Mouse (Mus musculus): ENCODE results near the gene Tbc1d21. TPM values are rescaled to one million over a fixed set of nuclear protein-coding genes. Genes with fewer than 3 reads are reported as not detected.

Tbc1d21 gene
- polyA plus RNA-seq, 1 experiment from 2014 or later, result not detected

DNA sequence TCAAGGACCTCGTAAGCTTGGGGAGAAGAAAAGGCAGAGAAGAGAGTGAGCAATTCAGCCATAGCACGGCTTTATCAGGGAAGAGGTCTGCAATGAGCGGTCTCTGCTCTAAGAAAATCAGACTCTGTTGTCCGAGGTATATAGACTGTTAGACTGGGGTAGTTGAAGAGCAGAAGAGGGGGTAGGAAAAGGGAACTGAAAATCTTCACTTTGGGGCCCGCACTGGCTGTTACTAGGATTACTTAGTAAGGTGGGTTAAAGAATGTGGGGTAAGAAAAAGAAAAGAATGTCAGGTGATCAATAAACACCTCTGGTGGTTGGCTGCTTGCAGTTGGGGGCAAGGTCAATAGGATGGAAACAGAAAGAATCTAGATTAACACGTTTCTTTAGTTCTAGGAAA, 17.0 kb downstream of the Tbc1d21 start:
- H3K27me3 ChIP-seq (replicated peaks; ENCODE audit: insufficient read depth, low read length), result no peaks in the 10 kb centered on the region
- no peak for TF ChIP-seq CTCF (IDR thresholded peaks at IDR 0.05)
- TF ChIP-seq EP300 (IDR thresholded peaks at IDR 0.05), result no peak
- ATAC-seq (no peak), DNase-seq (ENCODE audit: low spot score) (no peak)
- no peaks in the 10 kb centered on the region for H3K36me3 ChIP-seq (ENCODE audit: insufficient read depth, low read length)
- 78% methylated on average over 6 of the region's 6 CpGs for WGBS
- H3K9me3 ChIP-seq (ENCODE audit: low read length), result no peaks in the 10 kb centered on the region
- no peak overlapping the region for H3K4me3 ChIP-seq (ENCODE audit: low read depth, low read length)
- H3K4me1 ChIP-seq (ENCODE audit: insufficient read depth, low read depth, low read length), result no peaks in the 10 kb centered on the region
- no peak overlapping the region for H3K4me2 ChIP-seq (replicated peaks; ENCODE audit: low read depth, low read length)
- H3K9ac ChIP-seq (replicated peaks; ENCODE audit: low read depth), result no peak overlapping the region
- no peak overlapping the region for H3K27ac ChIP-seq (ENCODE audit: low read length)

DNA sequence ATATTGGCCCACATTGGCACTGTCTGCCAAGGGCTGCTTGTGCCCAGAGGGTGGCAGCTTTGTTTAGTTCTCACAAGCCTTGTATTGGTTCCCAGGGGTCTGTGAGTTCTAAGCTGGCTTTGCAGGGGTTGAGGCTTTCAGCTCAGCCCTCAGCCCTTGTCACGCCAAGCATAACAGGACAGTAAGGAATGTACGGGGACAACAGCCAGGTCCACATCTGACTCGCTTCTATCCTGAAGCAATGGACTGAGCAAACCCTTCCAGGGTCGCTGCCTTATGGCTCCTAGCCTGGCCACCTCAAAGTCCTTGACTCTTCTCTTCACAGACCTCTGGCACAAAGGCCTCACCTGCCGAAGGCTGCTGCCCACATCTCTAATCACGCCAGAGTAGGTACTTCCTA, 22.5 kb downstream of the Tbc1d21 start:
- 67% methylated on average over 6 of the region's 6 CpGs for WGBS
- H3K27ac ChIP-seq (ENCODE audit: low read length), result no peak overlapping the region
- no peak for DNase-seq (ENCODE audit: low spot score)
- no peaks in the 10 kb centered on the region for H3K4me1 ChIP-seq (ENCODE audit: insufficient read depth, low read depth, low read length)
- no peak overlapping the region for H3K4me2 ChIP-seq (replicated peaks; ENCODE audit: low read depth, low read length)
- no peaks in the 10 kb centered on the region for H3K27me3 ChIP-seq (replicated peaks; ENCODE audit: insufficient read depth, low read length)
- no peak for ATAC-seq
- H3K4me3 ChIP-seq (ENCODE audit: low read depth, low read length), result no peak overlapping the region
- no peaks in the 10 kb centered on the region for H3K36me3 ChIP-seq (ENCODE audit: insufficient read depth, low read length)
- no peak overlapping the region for H3K9ac ChIP-seq (replicated peaks; ENCODE audit: low read depth)
- TF ChIP-seq CTCF (IDR thresholded peaks at IDR 0.05), result no peak
- TF ChIP-seq EP300 (IDR thresholded peaks at IDR 0.05), result no peak
- H3K9me3 ChIP-seq (ENCODE audit: low read length), result no peaks in the 10 kb centered on the region

DNA sequence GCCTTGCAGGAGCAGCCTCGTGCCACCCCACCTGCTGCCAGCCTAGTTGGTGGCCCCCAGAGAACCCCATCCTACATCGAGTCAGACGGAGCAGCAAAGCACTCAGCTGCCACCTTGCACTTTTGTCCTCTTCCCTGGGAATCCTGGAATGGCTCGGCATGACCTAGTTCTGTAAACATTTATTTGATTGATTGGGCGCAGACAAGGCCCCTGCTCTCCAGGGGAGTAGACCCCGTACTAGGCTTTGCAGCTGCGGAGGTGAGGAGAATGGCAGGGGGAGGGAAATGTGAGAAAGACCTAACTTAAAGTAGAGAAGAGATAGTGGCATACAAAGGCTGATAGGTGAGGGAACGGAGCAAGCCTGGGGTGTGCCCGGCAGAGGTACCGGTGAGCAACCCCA, 23.8 kb downstream of the Tbc1d21 start:
- Histone ChIP-seq H3K4me1 (ENCODE audit: insufficient read depth, low read depth, low read length) (no peaks in the 10 kb centered on the region), H3K4me2 (replicated peaks; ENCODE audit: low read depth, low read length) (no peak overlapping the region), H3K36me3 (ENCODE audit: insufficient read depth, low read length) (no peaks in the 10 kb centered on the region), H3K27me3 (replicated peaks; ENCODE audit: insufficient read depth, low read length) (no peaks in the 10 kb centered on the region), H3K27ac (ENCODE audit: low read length) (no peak overlapping the region), H3K4me3 (ENCODE audit: low read depth, low read length) (no peak overlapping the region), H3K9ac (replicated peaks; ENCODE audit: low read depth) (no peak overlapping the region), H3K9me3 (ENCODE audit: low read length) (no peaks in the 10 kb centered on the region)
- no peak for ATAC-seq
- 9% methylated on average over 10 of the region's 10 CpGs for WGBS
- TF ChIP-seq CTCF (IDR thresholded peaks at IDR 0.05) (no peak), EP300 (IDR thresholded peaks at IDR 0.05) (no peak)
- no peak for DNase-seq (ENCODE audit: low spot score)

DNA sequence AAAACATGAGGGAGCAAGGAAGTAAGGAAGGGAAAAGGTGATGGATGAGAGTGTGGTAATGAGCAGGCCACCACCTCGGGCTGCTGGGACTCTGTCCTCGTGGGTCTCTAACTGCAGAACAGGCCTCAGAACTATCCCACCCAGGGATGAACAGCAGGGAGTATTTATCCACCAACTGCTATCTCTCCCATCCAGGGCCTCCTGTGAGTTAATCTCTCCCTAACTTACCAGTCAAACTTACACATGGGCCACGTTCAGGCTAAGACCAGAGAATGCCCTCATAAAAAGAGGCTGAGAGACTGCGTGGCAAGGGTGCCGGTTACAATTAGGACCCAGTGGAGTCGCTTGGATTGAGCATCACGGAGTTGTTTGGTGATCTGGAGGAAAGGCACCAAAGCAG, 24.3 kb downstream of the Tbc1d21 start:
- no peak overlapping the region for H3K9ac ChIP-seq (replicated peaks; ENCODE audit: low read depth)
- TF ChIP-seq EP300 (IDR thresholded peaks at IDR 0.05) (no peak), CTCF (IDR thresholded peaks at IDR 0.05) (no peak)
- no peaks in the 10 kb centered on the region for H3K9me3 ChIP-seq (ENCODE audit: low read length)
- DNase-seq (ENCODE audit: low spot score), result no peak
- H3K4me1 ChIP-seq (ENCODE audit: insufficient read depth, low read depth, low read length), result no peaks in the 10 kb centered on the region
- WGBS, result 35% methylated on average over 7 of the region's 7 CpGs
- no peaks in the 10 kb centered on the region for H3K36me3 ChIP-seq (ENCODE audit: insufficient read depth, low read length)
- H3K27me3 ChIP-seq (replicated peaks; ENCODE audit: insufficient read depth, low read length), result no peaks in the 10 kb centered on the region
- no peak overlapping the region for H3K4me3 ChIP-seq (ENCODE audit: low read depth, low read length)
- no peak overlapping the region for H3K27ac ChIP-seq (ENCODE audit: low read length)
- H3K4me2 ChIP-seq (replicated peaks; ENCODE audit: low read depth, low read length), result no peak overlapping the region
- no peak for ATAC-seq

DNA sequence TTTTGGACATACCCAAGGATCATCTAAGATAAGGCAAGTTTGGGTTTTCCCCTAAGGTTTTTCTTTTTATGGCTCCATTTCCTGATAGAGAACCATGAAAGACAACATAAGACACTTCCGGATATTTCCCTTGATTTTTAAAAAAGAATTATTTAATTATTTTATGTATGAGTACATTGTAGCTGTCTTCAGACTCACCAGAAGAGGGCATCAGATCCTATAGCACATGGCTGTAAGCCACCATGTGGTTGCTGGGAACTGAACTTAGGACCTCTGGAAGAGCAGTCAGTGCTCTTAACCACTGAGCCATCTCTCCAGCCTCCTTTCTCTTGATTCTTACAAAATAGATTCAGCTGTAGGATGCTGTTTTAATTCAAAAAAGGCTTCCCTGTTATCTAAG, 28.5 kb downstream of the Tbc1d21 start:
- Histone ChIP-seq H3K27me3 (replicated peaks; ENCODE audit: insufficient read depth, low read length) (no peaks in the 10 kb centered on the region), H3K9me3 (ENCODE audit: low read length) (no peaks in the 10 kb centered on the region), H3K9ac (replicated peaks; ENCODE audit: low read depth) (no peak overlapping the region), H3K4me3 (ENCODE audit: low read depth, low read length) (no peak overlapping the region), H3K4me1 (ENCODE audit: insufficient read depth, low read depth, low read length) (no peaks in the 10 kb centered on the region), H3K36me3 (ENCODE audit: insufficient read depth, low read length) (no peaks in the 10 kb centered on the region), H3K4me2 (replicated peaks; ENCODE audit: low read depth, low read length) (no peak overlapping the region), H3K27ac (ENCODE audit: low read length) (no peak overlapping the region)
- no peak for DNase-seq (ENCODE audit: low spot score)
- TF ChIP-seq EP300 (IDR thresholded peaks at IDR 0.05), result no peak
- no peak for TF ChIP-seq CTCF (IDR thresholded peaks at IDR 0.05)
- WGBS, result 86% methylated on average over 1 of the region's 1 CpGs
- ATAC-seq, result no peak

DNA sequence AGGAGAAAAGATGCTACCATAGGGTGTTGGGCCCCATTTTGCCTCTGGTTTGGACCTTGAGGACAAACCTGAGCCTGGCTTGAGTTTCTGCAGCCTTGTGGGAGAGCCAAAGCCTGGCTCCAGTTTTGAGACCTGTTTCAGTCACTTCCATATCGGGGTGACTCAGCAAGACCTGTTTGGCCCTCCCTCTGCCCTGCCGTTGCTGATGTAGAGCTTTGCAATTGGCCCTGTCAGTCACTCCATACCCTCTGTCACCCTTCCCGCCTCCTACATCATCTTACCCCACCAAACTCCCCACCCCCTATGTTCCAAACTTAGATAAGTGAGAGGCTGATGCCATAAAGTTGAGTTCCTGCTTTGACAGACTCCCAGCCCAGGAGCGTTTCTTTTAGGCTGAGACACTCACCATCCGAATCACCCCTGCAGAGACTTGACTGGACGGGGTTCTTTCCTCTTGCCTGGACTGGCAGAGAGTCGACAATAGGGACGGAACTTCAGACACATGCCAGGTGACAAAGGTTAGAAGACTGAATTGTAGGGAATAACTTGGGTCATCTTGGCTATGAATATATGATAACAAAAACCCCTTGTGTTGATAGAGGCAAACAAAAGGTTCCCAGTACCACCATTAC, 33.5 kb downstream of the Tbc1d21 start:
- DNase-seq (ENCODE audit: low spot score), result no peak
- no peak overlapping the region for H3K9ac ChIP-seq (replicated peaks; ENCODE audit: low read depth)
- no peaks in the 10 kb centered on the region for H3K27me3 ChIP-seq (replicated peaks; ENCODE audit: insufficient read depth, low read length)
- H3K36me3 ChIP-seq (ENCODE audit: insufficient read depth, low read length), result no peaks in the 10 kb centered on the region
- ATAC-seq, result no peak
- no peaks in the 10 kb centered on the region for H3K4me1 ChIP-seq (ENCODE audit: insufficient read depth, low read depth, low read length)
- no peak overlapping the region for H3K27ac ChIP-seq (ENCODE audit: low read length)
- WGBS, result 59% methylated on average over 8 of the region's 8 CpGs
- no peak for TF ChIP-seq EP300 (IDR thresholded peaks at IDR 0.05)
- no peak for TF ChIP-seq CTCF (IDR thresholded peaks at IDR 0.05)
- no peaks in the 10 kb centered on the region for H3K9me3 ChIP-seq (ENCODE audit: low read length)
- H3K4me3 ChIP-seq (ENCODE audit: low read depth, low read length), result no peak overlapping the region
- no peak overlapping the region for H3K4me2 ChIP-seq (replicated peaks; ENCODE audit: low read depth, low read length)

DNA sequence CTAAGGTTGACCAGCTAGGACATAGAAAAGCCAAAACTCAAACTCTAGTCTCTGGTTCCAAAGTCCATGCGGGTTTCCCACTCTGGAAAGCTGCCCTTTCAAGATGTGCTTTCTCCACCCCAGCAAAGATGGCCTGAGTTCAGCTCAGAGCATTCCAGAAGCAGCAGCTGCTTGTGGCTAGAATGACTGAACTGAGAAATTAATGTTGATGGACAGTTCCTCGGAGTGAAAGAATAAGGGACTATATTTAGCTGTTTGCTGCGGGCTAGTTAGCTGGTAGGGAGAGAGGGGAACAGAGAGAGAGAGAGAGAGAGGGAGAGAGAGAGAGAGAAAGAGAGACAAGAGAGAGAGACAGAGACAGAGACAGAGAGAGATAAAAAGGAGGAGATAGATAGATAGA, 39.0 kb downstream of the Tbc1d21 start:
- Histone ChIP-seq H3K27ac (ENCODE audit: low read length) (no peak overlapping the region), H3K4me2 (replicated peaks; ENCODE audit: low read depth, low read length) (no peak overlapping the region), H3K9ac (replicated peaks; ENCODE audit: low read depth) (no peak overlapping the region), H3K4me3 (ENCODE audit: low read depth, low read length) (no peak overlapping the region), H3K4me1 (ENCODE audit: insufficient read depth, low read depth, low read length) (no peaks in the 10 kb centered on the region), H3K9me3 (ENCODE audit: low read length) (no peaks in the 10 kb centered on the region), H3K36me3 (ENCODE audit: insufficient read depth, low read length) (no peaks in the 10 kb centered on the region), H3K27me3 (replicated peaks; ENCODE audit: insufficient read depth, low read length) (no peaks in the 10 kb centered on the region)
- 57% methylated on average over 3 of the region's 3 CpGs for whole genome bisulfite sequencing
- no peak for DNase-seq (ENCODE audit: low spot score)
- TF ChIP-seq CTCF (IDR thresholded peaks at IDR 0.05), result no peak
- no peak for ATAC-seq
